Comparison of ENCODE assay signal across 9 mouse cellular contexts in genomic region chr7:144316797-144317196, GRCm38 (mm10).
A peak's percentile ranks its signal among the peaks of the same experiment; 100 is the strongest.
DNase-seq lines count a peak whose midpoint lies in the region; ATAC-seq and TF ChIP-seq lines count a peak whose summit lies in the region.
"Had no signal": no experiment of that assay in that cellular context is flagged by ENCODE, and none has a peak within 500 bp of the region (broad histone marks: within the 10 kb centered on the region; RNA-seq: fewer than 3 reads in every experiment).

No protein-coding gene starts in this region.

- DNase-seq in embryo, embryonic 10 days (ENCODE audit: low spot score) = peak; percentile 48
- DNase-seq in frontal cortex, postnatal 10 days (ENCODE audit: low spot score in 2 of 2) = peak; percentile 53 to 56
- DNase-seq in left cerebral cortex, adult 2 months (ENCODE audit: extremely low spot score in 1 of 2, low spot score in 2 of 2) = peak; percentile 76 to 79
- no peak for DNase-seq in limb, embryonic 10.5 days (ENCODE audit: low spot score)
- no peak for DNase-seq in adipocyte (ENCODE audit: low spot score)
- no peak for DNase-seq in heart, postnatal 36 days

- peak overlapping the region; percentile 82 for H3K27ac ChIP-seq in left cerebral cortex, adult 2 months
- no peak overlapping the region for H3K27ac ChIP-seq in neural tube, embryonic 14.5 days (ENCODE audit: low read depth, low read length)
- H3K27ac ChIP-seq in limb, embryonic 10.5 days = no peak overlapping the region
- H3K27ac ChIP-seq: lung, embryonic 15.5 days had no signal

- peaks cover 9% of the 10 kb centered on the region for H3K4me1 ChIP-seq in neural tube, embryonic 14.5 days (ENCODE audit: control insufficient read depth, insufficient read depth, low read length)
- peaks cover 6% of the 10 kb centered on the region; the same call in 1 of the 2 replicates for H3K4me1 ChIP-seq in limb, embryonic 10.5 days
- H3K4me1 ChIP-seq: lung, embryonic 15.5 days had no signal

- no peak overlapping the region for H3K4me2 ChIP-seq in neural tube, embryonic 14.5 days (ENCODE audit: low read depth, low read length)
- H3K4me2 ChIP-seq: lung, embryonic 15.5 days had no signal

- H3K9ac ChIP-seq in neural tube, embryonic 14.5 days (replicated peaks; ENCODE audit: low read depth, low read length) = no peak overlapping the region
- H3K9ac ChIP-seq: lung, embryonic 15.5 days had no signal

- peak; percentile 71; the same call in 1 of the 2 replicates for ATAC-seq in neural tube, embryonic 14.5 days (ENCODE audit: low read depth)
- no peak for ATAC-seq in activated CD4-positive, CD25-positive, alpha-beta regulatory T cell, adult 4 months

- no peak for TF ChIP-seq CTCF in left cerebral cortex, adult 2 months (IDR thresholded peaks at IDR 0.05)

- H3K27me3 ChIP-seq in neural tube, embryonic 14.5 days (ENCODE audit: control insufficient read depth, insufficient read depth, low read length) = no peaks in the 10 kb centered on the region
- no peaks in the 10 kb centered on the region for H3K27me3 ChIP-seq in limb, embryonic 10.5 days (ENCODE audit: low read depth, poor library complexity, severe bottlenecking)
- H3K27me3 ChIP-seq: lung, embryonic 15.5 days had no signal

- no peak overlapping the region for H3K4me3 ChIP-seq in left cerebral cortex, adult 2 months
- H3K4me3 ChIP-seq in neural tube, embryonic 14.5 days (ENCODE audit: low read depth, low read length) = no peak overlapping the region
- H3K4me3 ChIP-seq in limb, embryonic 10.5 days = no peak overlapping the region
- H3K4me3 ChIP-seq: lung, embryonic 15.5 days had no signal

- 20% methylated on average over 10 of the region's 10 CpGs for WGBS in neural tube, embryonic 14.5 days
- 45% methylated on average over 10 of the region's 10 CpGs for WGBS in limb, embryonic 10.5 days

- no peaks in the 10 kb centered on the region for H3K9me3 ChIP-seq in neural tube, embryonic 14.5 days (ENCODE audit: control insufficient read depth, low read length)
- H3K9me3 ChIP-seq in limb, embryonic 10.5 days (replicated peaks) = no peaks in the 10 kb centered on the region
- H3K9me3 ChIP-seq: lung, embryonic 15.5 days had no signal

- intact Hi-C loops in left cerebral cortex, adult 2 months (cut with DNase I) = loop anchor here (2.0 to 5.0 kb wide), 2 partner anchors 32 to 101 kb away; no protein-coding TSS in a partner anchor
- intact Hi-C loops in heart, postnatal 36 days (cut with DNase I) = no loop called here

- no peaks in the 10 kb centered on the region for H3K36me3 ChIP-seq in neural tube, embryonic 14.5 days (ENCODE audit: control insufficient read depth, insufficient read depth, low read length)
- H3K36me3 ChIP-seq in limb, embryonic 10.5 days = no peaks in the 10 kb centered on the region
- H3K36me3 ChIP-seq: lung, embryonic 15.5 days had no signal

Comparison
In these comparisons a context has a peak if more than half of its experiments do, and no peak if none do; other contexts are left out.
1. DNase-seq: peak in embryo, embryonic 10 days (single experiment), frontal cortex, postnatal 10 days (2 of 2) and left cerebral cortex, adult 2 months (2 of 2); none in limb, embryonic 10.5 days (single experiment), adipocyte (single experiment) and heart, postnatal 36 days (0 of 2).